Mouse (Mus musculus) liver, embryonic 11.5 days (tissue): ENCODE measurements around the gene Inava. TPM values are rescaled to one million over a fixed set of nuclear protein-coding genes. Genes with fewer than 3 reads are reported as not detected.

Source experiments
- ATAC-seq: fragments of 200-750 bp; cut with Nextera tagmentation; replicated peaks from 2 replicates; pipeline ENCODE4 v1.8.0; 2017; ENCODE audit warnings: moderate number of reproducible peaks, mild to moderate bottlenecking, moderate TSS enrichment, moderate library complexity; ENCODE audit not compliant: low FRiP score
- DNase-seq: peaks from one replicate; pipeline ENCODE4 v3.0.0-alpha.2; 2017; ENCODE audit warnings: low spot score
- H3K27ac ChIP-seq: fragments of 300-500 bp; sonication (generic); 2 replicates; pipeline ENCODE4 v1.5.1; 2014; ENCODE audit warnings: mild to moderate bottlenecking, low read depth, low read length, control low read depth
- H3K27me3 ChIP-seq: fragments of 300-500 bp; sonication (generic); replicated peaks from 2 replicates; pipeline ENCODE4 v1.6.1; 2014; ENCODE audit warnings: low read length, mixed read lengths; ENCODE audit not compliant: control insufficient read depth, insufficient read depth
- H3K36me3 ChIP-seq: fragments of 300-500 bp; sonication (generic); 2 replicates; pipeline ENCODE4 v1.6.1; 2014; ENCODE audit warnings: mild to moderate bottlenecking, low read length, moderate library complexity, mixed read lengths; ENCODE audit not compliant: control insufficient read depth, insufficient read depth
- H3K4me1 ChIP-seq: fragments of 300-500 bp; sonication (generic); replicated peaks from 2 replicates; pipeline ENCODE4 v1.6.1; 2014; ENCODE audit warnings: low read length, mixed read lengths; ENCODE audit not compliant: control insufficient read depth, insufficient read depth
- H3K4me2 ChIP-seq: fragments of 300-500 bp; sonication (generic); 2 replicates; pipeline ENCODE4 v1.6.1; 2014; ENCODE audit warnings: mild to moderate bottlenecking, control low read depth, moderate library complexity
- H3K4me3 ChIP-seq: fragments of 300-500 bp; sonication (generic); 2 replicates; pipeline ENCODE4 v1.5.1; 2014; ENCODE audit warnings: low read depth, low read length, control low read depth
- H3K9ac ChIP-seq: fragments of 300-500 bp; sonication (generic); 2 replicates; pipeline ENCODE4 v1.6.1; 2014; ENCODE audit warnings: low read depth, low read length, control low read depth
- H3K9me3 ChIP-seq: fragments of 300-500 bp; sonication (generic); 2 replicates; pipeline ENCODE4 v1.6.1; 2016; ENCODE audit warnings: low read length, inconsistent platforms, mixed read lengths; ENCODE audit not compliant: control insufficient read depth
- WGBS: fragments of 180-500 bp; shearing (Covaris S2); extraction: QIAGEN DNeasy Blood & Tissue Kit; methylation state at CpG from one replicate; pipeline ENCODE4 v1.1.7; 2014; 5-methylcytosine and 5-hydroxymethylcytosine counted together
- polyA plus RNA-seq: library from polyadenylated mRNA; unstranded; fragments of >200 nt; fragmentation: Nextera tagmentation; extraction: Ambion mirVana; gene quantifications from 2 replicates; pipeline ENCODE4 v1.2.1, GENCODE M21; 2014

The Inava gene
- polyA plus RNA-seq, 1 experiment from 2014 or later: 3.1 TPM

DNA sequence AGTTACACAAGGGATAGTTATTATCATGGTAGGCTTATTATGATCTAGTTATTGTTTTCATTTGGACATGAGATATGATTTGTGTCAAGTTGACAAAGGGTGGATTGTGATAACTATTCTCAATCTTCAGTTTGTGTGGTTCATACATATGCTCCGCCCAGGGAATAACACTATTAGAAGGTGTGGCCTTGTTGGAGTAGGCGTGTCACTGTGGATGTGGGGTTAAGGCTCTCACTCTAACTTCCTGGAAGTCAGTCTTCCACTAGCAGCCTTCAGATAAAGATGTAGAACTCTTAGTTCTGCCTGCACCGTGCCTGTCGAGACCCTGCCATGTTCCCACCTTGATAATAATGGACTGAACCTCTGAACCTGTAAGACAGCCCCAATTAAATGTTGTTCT lies 4.4 kb upstream of the Inava start:
- Histone ChIP-seq H3K4me1 (no peaks in the 10 kb centered on the region), H3K27ac (no peak overlapping the region), H3K9me3 (no peaks in the 10 kb centered on the region), H3K36me3 (no peaks in the 10 kb centered on the region), H3K9ac (no peak overlapping the region), H3K4me2 (no peak overlapping the region), H3K27me3 (peaks cover 19% of the 10 kb centered on the region), H3K4me3 (no peak overlapping the region)
- ATAC-seq (no peak), DNase-seq (no peak)
- 71% methylated on average over 4 of the region's 4 CpGs for WGBS

DNA sequence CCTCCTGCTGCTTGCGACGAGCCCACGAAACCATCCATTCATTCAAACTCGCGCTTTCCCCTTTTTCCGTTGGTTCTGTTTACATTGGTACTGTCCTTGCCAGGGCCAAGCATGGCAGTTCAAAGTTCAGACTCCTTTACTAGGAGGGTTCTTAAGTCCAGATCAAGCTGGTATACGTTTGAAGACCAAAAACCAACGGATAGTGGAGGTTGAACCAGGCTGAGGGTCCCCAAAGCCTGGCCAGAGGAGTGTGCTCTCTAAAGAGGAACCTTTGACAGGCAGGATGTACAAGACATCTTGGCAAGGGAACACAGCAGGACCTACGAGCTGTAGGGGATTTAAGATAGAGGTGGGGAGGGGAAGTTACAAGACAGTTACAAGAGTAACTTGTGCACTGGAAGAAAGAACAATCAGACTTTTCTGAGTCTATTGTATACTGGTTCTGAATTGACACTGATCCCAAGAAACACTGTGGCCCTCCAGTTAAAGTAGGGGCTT lies 580 bp upstream of the Inava start:
- Histone ChIP-seq H3K27me3 (peaks cover 43% of the 10 kb centered on the region), H3K27ac (peak overlapping the region; percentile 43; the same call in 1 of the 2 replicates), H3K36me3 (no peaks in the 10 kb centered on the region), H3K4me3 (peak overlapping the region; percentile 57), H3K4me2 (peak overlapping the region; percentile 85), H3K9ac (peak overlapping the region; percentile 57), H3K4me1 (peaks cover 11% of the 10 kb centered on the region; the same call in 1 of the 2 replicates), H3K9me3 (no peaks in the 10 kb centered on the region)
- WGBS: 2% methylated on average over 9 of the region's 9 CpGs
- DNase-seq (no peak), ATAC-seq (no peak)

DNA sequence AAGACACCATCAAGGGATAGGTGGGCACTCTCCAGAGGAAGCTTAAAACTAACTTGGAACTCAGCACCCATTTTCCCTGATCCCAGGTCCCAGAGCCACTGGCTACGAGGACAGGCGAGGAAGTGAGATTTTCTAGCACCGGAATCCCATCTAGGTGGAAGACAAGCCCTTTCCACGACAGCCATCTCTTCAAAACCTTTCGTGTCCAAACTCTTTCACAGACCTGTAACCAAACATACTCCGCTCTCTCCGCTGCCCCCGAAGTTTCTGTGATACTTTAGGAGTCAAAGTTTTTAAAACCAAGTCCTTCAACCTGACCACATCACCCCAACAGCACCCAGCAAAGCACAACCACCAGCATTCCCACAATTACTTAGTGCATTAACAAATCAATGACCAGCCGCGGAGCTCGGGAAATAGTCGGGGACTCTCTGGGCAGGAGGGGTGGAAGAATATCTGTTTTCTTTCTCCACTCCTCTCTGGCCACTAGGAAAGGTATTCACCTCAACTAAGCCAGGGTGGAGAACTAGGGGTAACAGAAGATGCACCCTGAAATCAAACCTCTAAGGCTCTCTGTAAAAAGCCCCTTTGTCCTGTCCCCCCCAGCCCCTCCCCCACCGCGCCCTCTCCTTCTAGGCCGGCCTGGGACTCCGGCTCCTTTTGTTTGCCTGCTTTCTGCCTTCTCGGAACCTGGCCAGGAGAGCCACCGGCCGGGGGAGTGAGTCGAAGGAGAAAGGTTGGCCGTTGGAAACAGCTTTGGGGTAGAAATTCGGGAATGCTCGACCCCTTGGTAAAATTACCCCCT lies 876 bp downstream of the Inava start:
- Histone ChIP-seq H3K27ac (no peak overlapping the region), H3K36me3 (no peaks in the 10 kb centered on the region), H3K4me2 (peak overlapping the region; percentile 85), H3K9ac (peak overlapping the region; percentile 21; the same call in 1 of the 2 replicates), H3K27me3 (peaks cover 43% of the 10 kb centered on the region), H3K4me1 (peaks cover 22% of the 10 kb centered on the region), H3K4me3 (peak overlapping the region; percentile 57), H3K9me3 (no peaks in the 10 kb centered on the region)
- peak; percentile 41 for DNase-seq
- no peak for ATAC-seq
- WGBS: 5% methylated on average over 23 of the region's 23 CpGs

DNA sequence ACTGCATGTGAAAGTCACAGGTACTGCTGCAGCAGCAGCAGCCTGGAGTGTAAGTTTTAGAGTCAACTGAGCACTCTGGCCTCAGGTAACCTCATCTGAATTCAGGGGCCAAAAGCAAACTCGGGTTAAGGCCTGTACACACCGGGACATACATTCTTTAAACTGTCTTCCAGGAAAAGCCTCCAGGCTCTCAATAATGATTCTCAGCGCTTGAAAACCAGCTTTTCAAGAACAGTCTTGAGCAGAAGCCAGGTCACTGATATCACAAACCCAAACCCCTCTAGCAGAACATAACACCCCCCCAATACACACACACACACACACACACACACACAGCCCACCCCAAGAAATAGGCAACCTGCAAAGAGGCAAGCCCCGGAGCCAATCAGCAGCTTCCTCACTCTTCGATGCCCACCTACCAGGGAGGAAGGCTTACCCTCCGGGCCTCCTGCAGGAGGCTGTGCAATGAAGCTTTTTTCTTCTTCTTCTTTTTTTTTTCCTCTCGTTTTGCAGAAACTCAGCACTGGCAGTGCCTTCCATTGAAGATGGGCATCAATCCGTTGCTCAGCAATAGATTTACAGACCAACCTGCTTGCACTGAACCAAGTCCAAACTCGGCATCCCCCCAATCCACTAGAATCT lies 1.7 kb downstream of the Inava start:
- no peak overlapping the region for H3K27ac ChIP-seq
- no peaks in the 10 kb centered on the region for H3K9me3 ChIP-seq
- H3K9ac ChIP-seq: no peak overlapping the region
- DNase-seq (no peak), ATAC-seq (no peak)
- H3K36me3 ChIP-seq: no peaks in the 10 kb centered on the region
- peak overlapping the region; percentile 57 for H3K4me3 ChIP-seq
- peaks cover 43% of the 10 kb centered on the region for H3K27me3 ChIP-seq
- WGBS: 6% methylated on average over 9 of the region's 9 CpGs
- H3K4me1 ChIP-seq: peaks cover 22% of the 10 kb centered on the region
- peak overlapping the region; percentile 85 for H3K4me2 ChIP-seq

DNA sequence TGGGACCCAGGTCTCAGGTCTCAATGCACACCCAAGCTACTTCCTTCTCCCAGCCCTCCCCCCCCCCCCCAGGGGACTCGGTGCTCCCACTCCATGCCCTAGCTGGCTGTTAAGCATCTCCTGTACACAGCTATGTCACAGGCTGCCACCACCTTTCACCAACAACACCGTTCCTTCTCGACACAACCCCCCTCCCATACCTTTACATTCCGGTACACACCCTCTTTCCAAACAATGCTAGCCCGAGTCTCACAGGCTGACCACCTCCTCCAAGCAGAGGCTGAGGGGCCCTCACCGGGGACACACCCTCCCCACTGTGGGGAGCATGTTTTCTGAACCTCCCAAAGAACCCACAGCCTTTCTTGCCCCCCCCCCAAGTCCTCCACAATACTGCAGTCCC lies 2.5 kb downstream of the Inava start:
- peaks cover 22% of the 10 kb centered on the region for H3K4me1 ChIP-seq
- peak overlapping the region; percentile 85 for H3K4me2 ChIP-seq
- H3K9me3 ChIP-seq: no peaks in the 10 kb centered on the region
- H3K9ac ChIP-seq: no peak overlapping the region
- no peaks in the 10 kb centered on the region for H3K36me3 ChIP-seq
- no peak overlapping the region for H3K4me3 ChIP-seq
- H3K27me3 ChIP-seq: peaks cover 43% of the 10 kb centered on the region
- 13% methylated on average over 6 of the region's 6 CpGs for WGBS
- no peak for ATAC-seq
- no peak overlapping the region for H3K27ac ChIP-seq
- no peak for DNase-seq

DNA sequence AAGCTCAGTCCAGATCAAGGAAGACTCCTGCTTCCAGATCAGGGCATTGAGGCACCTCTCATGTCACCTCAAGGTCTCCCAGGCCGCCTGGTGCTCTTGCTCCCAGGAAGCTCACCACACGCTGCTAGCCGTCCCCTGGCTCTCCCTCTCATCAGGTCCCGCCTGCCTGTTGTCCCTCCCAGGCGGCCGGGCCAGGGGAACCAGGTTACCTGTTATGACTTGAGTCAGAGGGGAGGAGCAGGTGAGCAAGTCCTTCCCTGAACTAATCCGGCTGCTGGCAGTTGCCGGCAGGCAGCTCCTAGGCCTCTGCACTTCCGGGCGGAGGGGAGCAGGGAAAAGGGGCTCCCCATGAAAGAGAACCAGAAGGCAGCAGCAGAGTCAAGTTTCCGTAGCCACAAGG lies 3.9 kb downstream of the Inava start:
- no peaks in the 10 kb centered on the region for H3K36me3 ChIP-seq
- no peak for ATAC-seq
- H3K27me3 ChIP-seq: peaks cover 40% of the 10 kb centered on the region
- H3K9ac ChIP-seq: no peak overlapping the region
- no peak overlapping the region for H3K4me3 ChIP-seq
- no peak overlapping the region for H3K27ac ChIP-seq
- H3K4me1 ChIP-seq: peaks cover 22% of the 10 kb centered on the region
- 41% methylated on average over 11 of the region's 11 CpGs for WGBS
- DNase-seq: no peak
- H3K4me2 ChIP-seq: peak overlapping the region; percentile 11; the same call in 1 of the 2 replicates
- no peaks in the 10 kb centered on the region for H3K9me3 ChIP-seq

DNA sequence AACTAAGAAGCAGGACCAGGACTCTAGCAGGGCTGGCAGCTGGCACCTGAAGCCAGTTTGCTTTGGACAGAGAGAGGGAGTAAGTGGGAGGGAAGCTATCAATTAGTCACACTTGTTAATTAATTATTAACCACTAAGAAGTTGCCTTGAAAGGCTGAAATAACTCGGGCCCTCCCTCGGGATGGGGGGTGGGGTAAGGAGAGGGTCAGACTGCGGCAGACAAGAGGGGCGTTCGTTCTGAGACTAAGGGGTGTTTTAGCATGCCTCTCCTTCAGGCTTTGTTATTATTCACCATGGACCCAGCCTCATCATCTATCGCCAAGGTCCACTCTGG lies 5.1 kb downstream of the Inava start:
- peaks cover 29% of the 10 kb centered on the region for H3K27me3 ChIP-seq
- no peak for ATAC-seq
- no peak overlapping the region for H3K27ac ChIP-seq
- H3K4me2 ChIP-seq: peak overlapping the region; percentile 51
- H3K9me3 ChIP-seq: no peaks in the 10 kb centered on the region
- no peaks in the 10 kb centered on the region for H3K36me3 ChIP-seq
- H3K4me3 ChIP-seq: no peak overlapping the region
- no peak for DNase-seq
- WGBS: 53% methylated on average over 6 of the region's 6 CpGs
- no peak overlapping the region for H3K9ac ChIP-seq
- peaks cover 22% of the 10 kb centered on the region for H3K4me1 ChIP-seq

DNA sequence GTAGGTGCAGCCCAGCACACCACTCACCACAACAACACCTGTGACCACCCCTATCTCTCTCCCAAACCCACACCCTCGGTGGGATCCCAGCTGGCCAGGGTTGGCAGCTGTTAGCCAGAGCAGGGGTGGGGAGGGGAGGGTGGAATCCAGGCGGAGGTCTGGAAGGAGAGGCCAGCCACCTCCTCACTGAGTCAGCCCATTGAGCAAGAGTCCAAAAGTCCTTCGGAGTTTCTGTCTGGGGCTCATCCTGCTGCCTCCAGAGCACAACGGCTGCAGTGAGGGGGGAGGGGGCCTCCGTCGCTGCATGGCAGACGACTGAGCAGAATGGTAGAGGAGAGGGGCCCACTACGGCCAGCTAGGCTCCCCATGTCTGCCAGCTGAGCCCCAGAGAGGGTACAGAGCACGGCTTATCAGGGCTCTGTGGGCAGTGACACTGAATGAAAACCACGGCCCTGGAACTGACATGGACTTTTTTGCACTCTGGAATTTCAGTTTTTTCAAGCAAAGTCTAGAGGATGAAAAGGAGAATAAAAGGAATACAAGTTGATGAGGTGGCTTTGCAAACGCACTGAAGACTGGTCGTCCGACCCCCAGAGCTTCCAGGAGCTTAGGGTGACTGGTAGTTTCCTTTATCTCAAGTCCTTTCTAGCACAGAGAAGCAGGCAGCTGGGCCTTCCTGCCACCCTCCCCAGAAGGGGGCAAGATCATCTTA lies 5.6 kb downstream of the Inava start:
- no peak overlapping the region for H3K4me3 ChIP-seq
- ATAC-seq (peak; percentile 50), DNase-seq (peak; percentile 40)
- 0 out of 2 replicates have a peak overlapping the region, but pooled peaks have one; percentile 34 for H3K9ac ChIP-seq
- peak overlapping the region; percentile 51 for H3K4me2 ChIP-seq
- no peaks in the 10 kb centered on the region for H3K9me3 ChIP-seq
- H3K27ac ChIP-seq: no peak overlapping the region
- WGBS: 15% methylated on average over 12 of the region's 13 CpGs
- H3K4me1 ChIP-seq: peaks cover 22% of the 10 kb centered on the region
- peaks cover 24% of the 10 kb centered on the region for H3K27me3 ChIP-seq
- no peaks in the 10 kb centered on the region for H3K36me3 ChIP-seq
